Mouse (Mus musculus) megakaryocyte, embryonic 14.5 days (primary cell): ENCODE results near the gene 1810010H24Rik.
"Not testable (repeated sequence)": the region's sequence is repeated elsewhere in the genome, so short reads cannot be mapped to it uniquely, and the experiment has no call there.

Experiments
- FLI1 ChIP-seq: IDR thresholded peaks from 2 replicates; pipeline ENCODE4 v1.6.1; 2012; ENCODE audit warnings: low read length, inconsistent platforms, mixed read lengths
- GATA1 ChIP-seq: IDR thresholded peaks from 3 replicates; pipeline ENCODE4 v1.6.1; 2012; ENCODE audit warnings: mixed read lengths, low read length, inconsistent platforms, borderline replicate concordance

- TF ChIP-seq GATA1, FLI1: not testable (repeated sequence)
Observed at GRCm38 (mm10) chr11:107059634-107060033, 34.2 kb downstream of the 1810010H24Rik start.
